7 mouse cellular contexts compared by ENCODE assay signal in the genomic region with DNA sequence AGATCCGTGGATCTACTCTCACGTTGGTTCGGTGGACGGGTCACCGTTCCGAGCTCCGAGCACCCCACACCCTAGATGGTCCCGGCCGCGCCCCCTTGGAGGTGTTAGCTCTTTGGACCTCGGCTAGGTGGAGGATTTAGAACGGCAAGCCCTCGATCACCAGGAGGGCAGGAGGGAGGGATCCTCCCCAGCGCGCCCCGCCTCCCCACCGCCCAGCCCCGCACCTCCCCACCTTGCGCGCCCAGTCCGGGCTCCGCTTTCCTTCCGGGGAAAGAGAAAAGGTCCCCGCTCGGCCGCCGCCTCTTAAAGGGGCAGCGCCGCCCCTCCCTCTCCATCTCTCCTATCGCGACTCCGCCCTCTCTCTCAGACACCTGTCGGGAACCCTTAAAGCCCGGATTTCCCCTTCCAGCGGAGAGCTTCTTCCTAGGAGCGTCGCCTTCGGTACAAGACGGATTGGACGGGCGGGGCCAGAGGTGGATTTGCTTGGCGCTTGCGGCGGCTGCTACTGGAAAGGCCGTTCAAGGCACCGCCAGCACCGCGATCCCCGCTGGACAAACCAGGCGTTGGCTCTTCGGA. TPM values are rescaled to one million over a fixed set of nuclear protein-coding genes. Genes with fewer than 3 reads are reported as not detected.
A peak's percentile ranks its signal among the peaks of the same experiment; 100 is the strongest.
DNase-seq lines count a peak whose midpoint lies in the region; ATAC-seq lines count a peak whose summit lies in the region.

A gene (minus strand): TSS at position 266 of the 576 bp plus-strand sequence.

- no peaks in the 10 kb centered on the region for H3K9me3 ChIP-seq in intestine, embryonic 15.5 days

- WGBS in intestine, embryonic 15.5 days: under 1% methylated on average over 49 of the region's 51 CpGs

- no peaks in the 10 kb centered on the region for H3K36me3 ChIP-seq in intestine, embryonic 15.5 days

- peak within 1 kb of the TSS; percentile 69 for H3K4me3 ChIP-seq in intestine, embryonic 15.5 days (replicated peaks)

- peak; percentile 89 to 95 for DNase-seq in adrenal gland, adult (ENCODE audit: inconsistent age in 2 of 2, low spot score in 1 of 2)
- peak; percentile 44 to 52 for DNase-seq in cerebellum, postnatal 4 days (ENCODE audit: low spot score in 2 of 2)
- peak; percentile 29 to 46 for DNase-seq in gastrocnemius, postnatal 36 days
- DNase-seq in left cerebral cortex, postnatal 10 days (ENCODE audit: extremely low spot score in 1 of 2, low spot score in 2 of 2): peak in 1 of 2 experiments; percentile 72
- peak; percentile 44 to 50 for DNase-seq in right cerebral cortex, postnatal 36 days (ENCODE audit: low spot score in 2 of 2)

- H3K27me3 ChIP-seq in intestine, embryonic 15.5 days (replicated peaks): no peaks in the 10 kb centered on the region

- peaks cover 58% of the 10 kb centered on the region for H3K4me1 ChIP-seq in intestine, embryonic 15.5 days (replicated peaks)

- peak within 1 kb of the TSS; percentile 90 for H3K4me2 ChIP-seq in intestine, embryonic 15.5 days (replicated peaks)

- peak within 1 kb of the TSS; percentile 92 for H3K27ac ChIP-seq in intestine, embryonic 15.5 days

- peak; percentile 85 for ATAC-seq in intestine, embryonic 15.5 days
- ATAC-seq in megakaryocyte-erythroid progenitor cell, adult 5-6 weeks (replicated peaks; ENCODE audit: low FRiP score, low TSS enrichment, poor library complexity, severe bottlenecking): peak; percentile 34

- peak within 1 kb of the TSS; percentile 75 for H3K9ac ChIP-seq in intestine, embryonic 15.5 days

- intact Hi-C loops in gastrocnemius, postnatal 36 days (cut with DNase I): no loop called here
- intact Hi-C loops in left cerebral cortex, postnatal 10 days (cut with DNase I): loop anchor here (1.0 kb wide), 1 partner anchor 29 kb away; no protein-coding TSS in a partner anchor

RNA-seq across cellular contexts. Expression of the gene that starts here (rescaled TPM):
- 1 to 10 TPM; 3.2 to 4.0 TPM for total RNA-seq in gastrocnemius, postnatal 36 days (2021)
- polyA plus RNA-seq in intestine, embryonic 15.5 days (2015; fragmentation: Nextera tagmentation; extraction: Ambion mirVana): 32.8 and 35.6 TPM in 2 replicates
- 10 to 100 TPM; 13.6 to 16.2 TPM for total RNA-seq in left cerebral cortex, postnatal 10 days (2021)
- not detected in 2 replicates for total RNA-seq in megakaryocyte-erythroid progenitor cell, adult 5-6 weeks (2014; fragmentation: Nextera tagmentation)
- total RNA-seq in megakaryocyte-erythroid progenitor cell, adult 5-6 weeks (2017): 0.28 TPM in 1 of 2 replicates, not detected in the other

Comparison
In these comparisons a context has a peak if more than half of its experiments do, and no peak if none do; other contexts are left out.
1. Peak in ATAC-seq in megakaryocyte-erythroid progenitor cell, adult 5-6 weeks; RNA of the gene not detected or under 1 TPM.